Mouse (Mus musculus): ENCODE measurements around the gene Rab11fip4.
A peak's percentile ranks its signal among the peaks of the same experiment; 100 is the strongest.
"Not testable (repeated sequence)": the region's sequence is repeated elsewhere in the genome, so short reads cannot be mapped to it uniquely, and the experiment has no call there.

Gene Rab11fip4

DNA sequence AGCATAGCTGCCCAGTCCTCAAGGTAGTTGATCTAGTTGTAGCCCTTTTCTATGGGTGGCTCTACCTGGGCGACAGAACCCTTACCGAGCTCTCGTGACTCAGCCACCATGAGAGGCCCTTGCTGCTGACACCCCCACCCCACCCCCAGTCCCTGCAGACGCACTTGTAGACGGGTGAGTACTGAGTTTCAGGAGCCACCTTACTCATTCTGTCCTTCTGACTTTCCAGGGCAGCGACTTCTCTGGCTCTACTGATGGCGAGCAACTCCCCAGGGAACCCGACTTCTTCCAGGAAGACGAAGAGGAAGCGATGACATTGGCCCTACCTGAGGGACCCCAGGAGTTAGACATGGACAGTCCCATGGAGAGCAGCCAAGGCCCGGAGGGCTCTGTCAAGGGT is 89.5 kb downstream of the Rab11fip4 start:
- no peak for DNase-seq

DNA sequence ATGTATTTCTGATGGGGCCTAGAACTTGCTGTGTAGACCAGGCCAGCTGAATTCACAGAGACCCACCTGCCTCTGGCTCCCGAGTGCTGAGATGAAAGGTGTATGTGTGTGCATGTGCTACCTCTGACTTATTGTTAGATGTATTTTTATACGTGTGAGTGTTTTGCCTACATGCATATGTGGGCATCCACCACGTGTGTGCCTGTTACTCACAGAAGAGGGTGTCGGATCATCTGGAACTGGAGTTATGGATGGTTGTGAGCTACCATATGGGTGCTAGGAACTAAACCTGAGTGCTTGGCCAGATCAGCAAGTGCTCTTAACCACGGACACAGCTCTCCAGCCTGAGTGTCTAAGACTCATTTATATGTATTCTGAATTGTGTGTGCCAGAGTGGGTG is 90.2 kb downstream of the Rab11fip4 start:
- DNase-seq: no peak

DNA sequence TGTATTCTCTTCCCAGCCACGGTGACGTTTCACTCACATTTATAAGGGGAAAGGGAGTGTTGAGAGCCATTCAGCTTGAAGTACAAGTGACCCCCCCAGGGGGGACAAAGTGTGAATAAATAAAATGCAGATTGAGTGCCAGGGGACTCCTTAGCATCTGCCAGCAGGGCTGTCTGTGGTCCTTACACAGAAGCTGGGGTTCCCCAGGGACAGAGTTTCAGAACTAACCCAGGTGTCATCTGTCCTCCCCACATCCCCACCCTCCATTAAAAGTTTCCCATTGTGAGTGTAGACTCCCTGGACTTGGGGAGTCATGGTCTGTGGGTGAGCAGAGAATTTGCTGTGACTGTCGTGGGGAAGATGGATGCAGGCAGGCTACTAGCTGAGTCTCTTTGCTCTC is 90.8 kb downstream of the Rab11fip4 start:
- DNase-seq: no peak

DNA sequence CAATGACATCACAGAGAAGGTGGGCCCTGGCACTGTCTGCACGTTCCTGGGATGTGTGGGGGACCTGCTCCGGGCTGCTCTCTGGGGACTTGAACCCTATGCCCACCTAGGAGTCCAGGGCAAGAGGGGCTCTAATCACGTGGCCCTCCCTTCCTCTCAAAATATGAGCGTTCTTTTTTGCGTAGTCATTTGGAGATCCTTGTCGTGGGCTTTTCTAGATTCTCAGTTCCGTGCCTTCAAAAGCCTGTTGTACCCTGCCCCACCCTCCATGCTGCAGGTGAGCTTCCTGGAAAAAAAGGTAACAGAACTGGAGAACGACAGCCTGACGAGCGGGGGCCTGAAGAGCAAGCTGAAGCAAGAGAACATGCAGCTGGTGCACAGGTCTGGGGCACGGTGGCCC is 94.1 kb downstream of the Rab11fip4 start:
- no peak for DNase-seq

DNA sequence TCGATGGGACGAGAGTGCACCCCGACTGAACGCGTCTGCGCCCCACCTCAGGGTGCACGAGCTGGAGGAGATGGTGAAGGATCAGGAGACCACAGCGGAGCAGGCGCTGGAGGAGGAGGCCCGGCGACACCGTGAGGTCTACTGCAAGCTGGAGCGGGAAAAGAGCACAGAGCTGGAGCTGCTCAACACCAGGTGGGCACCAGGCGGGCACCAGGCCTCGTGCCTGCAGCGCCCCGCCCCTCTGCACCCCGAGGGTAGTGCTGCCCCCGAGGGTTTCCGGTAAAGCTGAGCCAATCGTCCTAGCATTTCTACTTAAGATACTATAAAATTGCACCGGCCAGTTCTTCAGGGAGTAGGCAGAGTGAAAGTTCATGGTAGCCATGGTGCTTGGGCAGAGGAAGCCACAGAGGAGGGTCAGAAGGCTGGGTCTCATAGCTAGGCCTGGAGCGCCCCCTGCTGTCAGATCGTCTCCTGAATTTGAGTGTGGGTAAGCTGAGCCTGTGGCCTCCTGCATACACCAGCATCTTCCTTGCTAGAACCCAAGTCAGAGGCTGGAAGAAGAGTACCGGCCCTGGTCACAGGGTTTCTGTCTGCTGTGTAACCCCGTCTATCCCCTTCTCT is 95.6 kb downstream of the Rab11fip4 start:
- peak; percentile 94 for DNase-seq

DNA sequence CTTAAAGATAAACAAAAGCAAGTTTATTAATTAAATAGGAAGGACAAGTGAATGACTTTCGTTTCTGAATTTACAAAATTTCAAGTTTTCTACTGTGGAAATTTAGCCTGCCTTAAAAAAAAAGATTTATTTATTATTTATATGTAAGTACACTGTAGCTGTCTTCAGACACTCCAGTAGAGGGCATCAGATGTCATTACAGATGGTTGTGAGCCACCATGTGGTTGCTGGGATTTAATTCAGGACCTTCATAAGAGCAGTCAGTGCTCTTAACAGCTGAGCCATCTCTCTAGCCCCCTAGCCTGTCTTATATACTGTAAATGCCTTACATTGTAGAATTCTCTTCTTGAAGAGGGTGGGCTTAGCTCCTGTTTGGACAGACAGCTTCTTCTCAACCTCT is 98.9 kb downstream of the Rab11fip4 start:
- DNase-seq: no peak

DNA sequence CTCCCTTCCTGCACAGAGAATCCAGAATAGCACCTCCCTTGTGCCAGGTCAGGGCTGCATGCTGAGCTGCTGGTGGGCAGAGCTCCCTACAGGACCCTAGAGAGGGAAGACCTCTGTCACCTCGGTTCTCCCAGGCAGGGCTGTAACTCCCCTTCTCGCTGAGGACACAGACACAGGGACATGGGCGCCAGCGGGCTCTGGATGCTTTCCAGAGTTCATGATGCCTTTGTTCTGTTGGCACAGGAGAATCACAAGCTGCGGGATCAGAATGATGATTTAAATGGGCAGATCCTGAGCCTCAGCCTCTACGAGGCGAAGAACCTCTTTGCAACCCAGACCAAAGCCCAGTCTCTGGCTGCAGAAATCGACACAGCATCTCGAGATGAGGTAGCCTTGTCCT is 100.5 kb downstream of the Rab11fip4 start:
- DNase-seq: no peak

DNA sequence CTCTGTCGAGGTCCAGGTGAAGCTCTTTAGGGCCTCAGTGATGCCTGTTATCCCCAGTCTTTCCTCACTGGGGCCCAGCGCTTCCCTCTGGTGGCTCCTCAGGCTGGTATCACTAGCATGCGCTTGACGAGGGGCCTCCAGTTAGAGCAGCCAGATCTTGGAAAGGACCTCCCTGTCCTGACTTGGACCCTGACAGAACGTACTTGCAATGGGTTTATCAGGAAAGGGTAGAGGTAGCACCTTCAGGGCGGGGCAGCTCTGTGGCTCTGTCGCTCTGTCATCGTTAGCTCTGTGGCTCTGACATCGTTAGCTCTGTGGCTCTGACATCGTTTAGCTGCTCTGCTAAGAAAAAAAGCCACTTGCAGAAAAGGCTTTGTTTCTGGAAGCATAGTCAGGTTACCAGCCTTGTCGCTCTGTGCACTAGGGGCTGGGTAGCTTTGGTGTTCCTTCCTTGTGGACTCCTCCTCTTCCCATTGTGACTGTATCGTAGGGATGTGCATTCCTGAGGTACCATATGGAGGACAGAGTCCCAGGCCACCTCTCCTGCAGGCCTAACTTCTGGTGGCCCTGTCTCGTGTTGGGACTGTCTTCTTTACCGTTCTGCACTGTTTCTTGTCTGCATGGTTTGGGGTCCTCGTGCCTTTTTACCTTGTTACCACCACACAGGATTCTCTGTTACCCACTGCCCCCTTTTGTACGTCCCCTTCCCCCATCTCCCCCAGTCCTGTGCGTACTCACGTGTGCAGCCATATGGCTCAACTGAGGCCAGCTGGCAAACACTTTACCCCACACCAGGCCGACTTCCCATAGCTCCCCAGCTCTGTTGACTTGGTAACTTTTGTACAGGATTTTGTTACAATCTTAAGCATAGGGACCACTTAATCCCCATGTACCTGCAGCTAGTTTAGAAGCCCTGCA is 105.6 kb downstream of the Rab11fip4 start:
- no peak for DNase-seq

DNA sequence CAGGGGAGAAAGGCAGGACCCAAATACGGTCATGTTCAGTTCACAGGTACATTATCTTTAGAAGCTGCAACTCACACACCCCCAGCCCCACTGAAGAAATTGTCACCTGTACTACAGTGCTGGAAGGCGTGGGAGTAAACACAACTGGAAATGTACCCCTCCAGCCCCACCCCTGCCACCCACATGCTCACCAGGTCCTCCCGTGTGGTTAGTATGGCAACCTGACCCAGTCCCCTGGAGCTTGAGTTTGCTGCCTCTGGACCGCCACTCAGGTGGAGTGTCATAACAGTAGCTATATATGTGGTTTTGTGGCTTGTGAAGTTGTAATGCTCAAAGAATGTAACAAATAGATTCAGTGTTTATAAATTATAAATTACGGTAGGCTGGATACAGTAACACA is 107.1 kb downstream of the Rab11fip4 start:
- DNase-seq: no peak

DNA sequence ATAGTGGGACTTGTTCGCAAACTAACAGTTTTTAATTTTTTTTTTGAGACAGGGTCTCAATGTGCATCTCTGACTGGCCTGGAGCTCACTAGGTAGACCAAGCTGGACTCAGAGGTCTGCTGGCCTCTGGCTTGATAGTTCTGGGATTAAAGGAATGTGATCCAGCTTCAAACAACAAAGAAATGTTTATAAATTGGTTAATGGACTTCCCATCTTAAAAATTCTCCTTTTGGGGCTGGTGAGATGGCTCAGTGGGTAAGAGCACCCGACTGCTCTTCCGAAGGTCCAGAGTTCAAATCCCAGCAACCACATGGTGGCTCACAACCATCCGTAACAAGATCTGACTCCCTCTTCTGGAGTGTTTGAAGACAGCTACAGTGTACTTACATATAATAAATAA is 107.5 kb downstream of the Rab11fip4 start:
- not testable (repeated sequence) for DNase-seq

DNA sequence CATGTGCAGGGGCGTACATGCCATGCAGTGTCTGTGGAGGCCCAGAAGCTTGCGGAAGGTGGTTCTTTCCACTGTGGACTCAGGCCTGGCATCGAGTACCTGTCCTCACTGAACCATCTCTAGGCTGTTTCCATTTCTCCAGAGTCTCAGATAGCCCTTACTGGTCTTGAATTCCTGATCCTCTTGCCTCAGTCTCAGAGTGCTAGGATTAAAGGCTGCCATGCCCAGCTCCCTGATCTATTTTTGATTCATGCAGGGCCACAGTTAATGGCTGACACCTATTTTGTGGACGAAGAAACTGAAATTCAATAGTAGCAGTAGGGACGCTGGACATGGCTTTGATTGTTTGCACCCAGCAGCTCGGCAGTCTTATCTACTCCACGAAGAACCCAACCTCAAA is 110.5 kb downstream of the Rab11fip4 start:
- no peak for DNase-seq

DNA sequence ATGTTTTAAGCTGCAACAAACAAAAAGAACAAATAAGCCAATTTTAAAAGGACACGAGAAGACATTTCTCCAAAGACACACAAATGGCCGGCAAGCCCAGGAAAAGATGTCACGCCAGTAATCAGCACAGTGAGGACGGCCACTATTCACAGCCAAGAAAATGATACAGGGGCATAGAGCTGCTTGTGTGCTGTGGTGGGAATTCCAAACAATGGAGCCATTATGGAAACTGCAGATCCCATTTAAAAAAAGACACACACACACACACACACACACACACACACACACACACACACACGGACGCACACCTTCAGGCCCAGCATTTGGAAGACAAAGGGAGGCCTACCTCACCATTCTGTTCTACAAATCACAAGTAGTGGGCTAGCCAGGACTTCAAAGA is 111.1 kb downstream of the Rab11fip4 start:
- DNase-seq: no peak

DNA sequence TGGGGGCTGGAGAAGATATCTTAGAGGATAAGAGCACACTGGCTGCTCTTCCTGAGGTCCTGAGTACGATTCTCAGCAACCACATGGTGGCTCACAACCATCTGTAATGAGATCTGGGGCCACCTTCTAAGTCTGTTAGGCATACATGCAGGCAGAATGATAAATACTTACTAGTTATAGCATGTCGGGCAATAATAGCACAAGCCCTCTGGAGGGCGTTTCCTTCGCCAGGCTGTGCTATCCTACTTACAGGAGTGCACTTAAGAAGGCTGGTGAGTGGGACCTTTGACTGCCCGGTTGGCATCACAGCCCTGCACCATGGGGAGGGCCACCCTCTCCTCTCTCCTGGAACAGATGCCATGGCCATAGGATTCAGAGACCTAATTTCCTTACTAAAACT is 112.4 kb downstream of the Rab11fip4 start:
- DNase-seq: no peak

DNA sequence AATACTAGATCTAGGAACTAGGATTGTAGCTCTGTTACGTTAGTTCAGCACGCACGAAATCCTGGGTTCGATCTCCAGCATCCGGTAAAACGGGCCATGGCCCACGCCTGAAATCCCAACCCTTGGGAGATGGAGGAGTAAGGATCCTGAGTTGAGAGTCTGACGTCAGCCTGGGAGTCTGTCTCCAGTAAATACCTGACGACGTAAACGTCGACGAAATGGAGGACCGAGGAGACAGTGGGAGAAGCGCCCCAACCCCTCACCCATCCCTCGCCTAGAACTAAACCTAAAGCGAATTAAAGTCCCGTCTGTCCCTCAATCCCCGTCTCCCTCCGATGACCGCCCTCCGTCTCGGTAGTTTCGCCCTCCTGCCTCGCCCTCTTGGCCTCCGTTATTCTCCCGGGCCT is 112.9 kb downstream of the Rab11fip4 start:
- no peak for DNase-seq

DNA sequence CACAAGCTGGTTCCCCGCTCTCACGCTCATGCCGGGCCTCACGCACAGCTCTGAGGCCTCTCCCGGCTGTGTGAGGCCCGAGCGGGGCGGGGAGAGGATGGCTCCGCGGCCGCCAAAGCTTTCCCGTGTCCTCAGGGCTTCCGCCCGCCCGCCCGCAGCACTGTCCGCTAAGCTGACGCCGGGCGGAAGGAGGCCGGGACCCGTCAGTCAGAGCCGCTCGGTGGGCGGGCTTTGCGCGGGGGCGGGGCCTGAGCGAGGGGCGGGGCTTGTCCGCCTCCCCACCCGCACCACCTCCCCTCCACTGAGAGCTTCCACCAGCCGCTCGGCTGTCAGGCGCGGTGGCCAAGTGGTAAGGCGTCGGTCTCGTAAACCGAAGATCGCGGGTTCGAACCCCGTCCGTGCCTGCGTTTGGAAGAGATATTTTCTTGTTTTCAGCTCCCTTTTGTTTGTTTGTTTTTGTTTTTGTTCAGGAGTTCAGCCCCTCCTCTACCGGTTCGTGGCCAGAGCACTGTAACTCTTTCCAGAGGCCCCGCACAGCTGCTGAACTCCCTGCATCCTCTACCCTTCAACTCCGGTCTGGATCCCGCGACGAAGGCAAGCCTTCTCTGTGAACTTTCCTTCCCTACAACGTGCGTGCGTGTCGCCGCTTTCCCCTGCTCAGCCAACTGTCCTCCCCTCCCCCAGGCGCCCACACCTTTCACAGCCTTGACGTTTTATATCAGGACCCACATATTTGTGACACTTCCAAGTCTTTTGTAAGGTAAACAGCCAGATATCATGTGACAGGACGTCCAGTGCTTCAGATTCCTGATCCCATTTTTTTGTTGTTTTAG is 113.5 kb downstream of the Rab11fip4 start:
- DNase-seq: peak; percentile 100

DNA sequence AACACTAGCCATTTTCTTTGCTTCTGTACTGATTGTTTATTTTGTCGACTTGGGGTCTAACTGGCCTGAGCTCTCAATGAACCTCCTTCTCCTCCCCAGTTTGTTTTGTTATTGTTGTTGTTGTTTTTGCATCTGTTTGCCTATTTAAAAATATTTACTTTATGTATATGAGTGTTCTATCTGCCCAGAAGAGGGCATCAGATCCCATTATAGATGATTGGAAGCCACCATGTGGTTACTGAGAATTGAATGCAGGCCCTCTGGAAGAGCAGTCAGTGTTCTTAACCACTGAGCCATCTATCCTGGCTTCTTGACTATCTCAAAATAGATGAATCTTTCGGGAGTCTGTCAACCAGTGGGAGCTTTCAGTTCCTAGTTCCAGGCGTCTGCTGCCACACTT is 116.1 kb downstream of the Rab11fip4 start:
- DNase-seq: no peak

DNA sequence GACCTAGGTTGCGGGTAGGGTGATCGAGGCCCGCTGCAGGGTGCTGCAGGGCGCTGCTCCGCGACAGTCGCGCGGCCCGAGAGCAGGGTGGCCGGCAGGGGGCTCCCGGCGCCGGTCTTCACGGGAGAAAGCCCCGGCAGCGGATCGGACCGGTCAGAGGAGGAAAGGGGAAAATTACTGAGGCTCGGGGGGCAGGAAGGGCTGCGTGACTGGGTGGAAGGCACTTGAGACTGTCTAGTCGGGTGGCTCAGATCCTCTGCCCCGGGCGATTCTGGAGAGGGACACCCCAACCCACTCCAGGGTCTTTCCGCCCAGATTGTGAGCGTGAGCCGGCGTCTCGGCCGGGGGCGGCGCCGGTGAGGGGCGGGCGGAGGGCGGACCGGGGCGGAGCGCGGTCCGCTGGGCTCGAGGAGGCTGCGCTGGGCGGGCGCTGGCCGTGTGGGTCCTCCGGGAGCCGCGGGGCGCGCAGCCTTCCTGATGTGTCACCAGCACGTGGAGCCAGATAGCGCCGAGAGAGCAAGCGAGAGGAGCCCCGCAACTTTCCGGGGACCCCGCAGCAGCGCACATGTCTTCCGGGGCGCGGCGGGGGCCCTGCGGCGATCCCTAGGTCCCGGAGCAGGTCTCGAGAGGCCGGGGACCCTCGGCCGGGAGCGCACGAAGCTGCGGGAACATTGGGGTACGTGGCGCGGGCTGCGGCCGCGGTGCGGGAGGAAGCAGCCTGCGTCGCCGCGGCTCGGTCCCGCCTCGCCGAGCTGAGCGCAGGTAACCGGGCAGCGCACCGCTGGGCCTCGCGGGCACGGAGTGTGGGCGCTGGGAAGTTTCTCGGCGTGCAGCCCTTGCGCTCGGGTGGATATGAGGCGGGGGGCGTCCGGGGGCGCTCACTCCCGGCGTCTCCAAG is 120.1 kb downstream of the Rab11fip4 start:
- peak; percentile 83 for DNase-seq

DNA sequence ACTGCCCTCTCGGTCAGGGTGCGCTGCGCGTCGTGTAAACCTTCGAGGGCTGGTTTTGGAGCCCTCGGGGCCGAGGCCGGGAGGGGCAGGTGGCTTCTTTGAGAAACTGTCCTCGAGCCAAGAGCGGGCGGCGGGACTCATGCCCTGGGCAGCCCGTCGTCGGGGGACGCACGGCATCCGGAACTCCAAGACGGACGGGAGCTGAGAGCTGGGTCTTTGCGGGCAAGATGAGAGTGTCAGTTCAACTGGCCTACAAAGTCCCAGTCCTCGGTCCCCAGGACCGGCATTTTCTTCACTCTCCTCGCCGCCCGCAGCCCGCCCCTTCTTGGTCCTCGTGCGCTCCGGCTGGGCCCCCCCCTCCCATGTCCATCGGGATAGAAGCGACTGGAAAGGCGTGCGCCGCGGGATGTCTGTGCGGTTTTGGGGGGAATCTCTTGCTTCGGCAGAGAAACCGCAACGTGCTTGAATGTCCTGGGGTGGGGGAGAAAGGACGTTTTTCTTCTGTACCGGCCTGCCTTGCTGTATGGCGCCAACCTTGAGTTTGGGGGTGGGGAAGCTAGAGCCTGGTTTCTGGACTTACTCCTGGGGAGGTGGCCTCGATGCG is 120.9 kb downstream of the Rab11fip4 start:
- no peak for DNase-seq

DNA sequence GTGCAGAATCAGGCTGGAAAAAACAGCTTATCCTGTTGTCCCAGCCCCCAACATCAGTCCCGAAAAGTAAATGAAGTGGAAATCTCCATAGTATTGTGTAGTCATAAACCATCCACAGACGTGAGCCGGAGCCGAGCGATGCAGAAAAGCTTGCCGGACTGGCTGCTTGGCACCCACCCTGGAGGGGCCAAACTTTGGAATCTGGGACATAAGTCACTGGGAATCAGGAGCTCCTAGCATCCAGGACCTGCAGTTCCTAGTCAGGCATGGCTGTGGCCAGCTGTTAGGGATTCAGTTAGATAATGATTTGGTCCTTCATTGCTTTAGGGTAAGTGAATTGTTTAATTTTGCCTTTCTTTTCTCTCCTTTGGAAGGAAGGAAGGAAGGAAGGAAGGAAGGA is 122.2 kb downstream of the Rab11fip4 start:
- no peak for DNase-seq

DNA sequence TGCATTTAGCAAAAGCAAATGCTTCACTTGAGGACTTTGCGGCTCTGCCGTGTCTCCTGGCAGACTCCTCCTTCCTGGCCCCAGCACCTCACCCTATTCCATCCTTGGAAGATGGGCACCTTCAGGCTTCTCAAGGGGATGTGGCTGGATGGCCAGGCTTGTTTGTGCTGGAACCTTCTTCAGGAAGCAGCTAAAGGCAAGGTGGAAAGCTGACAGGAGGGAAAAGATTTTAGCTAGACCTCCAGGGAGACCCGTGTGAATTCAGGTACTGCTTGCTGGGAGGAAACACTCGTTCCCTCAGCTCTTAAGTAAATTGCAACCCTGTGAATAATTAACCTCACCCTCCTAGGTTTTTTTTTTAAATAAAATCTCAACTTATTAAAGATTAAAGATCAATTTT is 122.7 kb downstream of the Rab11fip4 start:
- no peak for DNase-seq

DNA sequence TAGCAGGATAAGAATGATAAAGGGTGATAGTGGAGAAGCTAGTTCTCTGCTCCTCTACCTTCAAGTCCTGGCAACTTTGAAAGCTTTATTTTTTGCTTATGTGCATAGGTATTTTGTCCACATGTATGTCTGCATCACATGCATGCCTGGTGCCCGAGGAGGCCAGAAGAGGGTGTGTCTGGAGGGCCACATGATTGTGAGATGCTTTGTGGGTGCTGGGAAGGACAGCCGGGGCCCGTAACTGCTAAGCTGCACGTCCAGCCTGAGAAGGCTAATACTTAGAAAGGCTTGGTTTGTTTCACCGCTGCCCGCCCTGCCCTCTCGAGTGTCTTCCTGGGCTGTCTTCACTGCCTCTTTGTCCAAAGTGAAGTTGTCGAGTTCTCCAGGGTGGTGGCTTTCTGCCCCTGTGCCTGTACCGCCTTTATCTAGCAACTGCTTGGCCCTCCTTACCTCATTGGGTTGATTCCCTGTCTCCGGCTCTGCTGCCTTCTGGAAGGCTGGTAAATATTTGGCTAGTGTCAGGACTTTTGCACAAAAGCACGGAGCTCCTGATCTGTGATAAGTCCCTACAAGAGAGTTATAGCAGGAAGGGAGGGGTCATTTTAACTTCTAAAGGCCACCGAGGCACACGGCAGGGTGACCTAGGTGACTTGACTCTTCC is 123.2 kb downstream of the Rab11fip4 start:
- DNase-seq: no peak

DNA sequence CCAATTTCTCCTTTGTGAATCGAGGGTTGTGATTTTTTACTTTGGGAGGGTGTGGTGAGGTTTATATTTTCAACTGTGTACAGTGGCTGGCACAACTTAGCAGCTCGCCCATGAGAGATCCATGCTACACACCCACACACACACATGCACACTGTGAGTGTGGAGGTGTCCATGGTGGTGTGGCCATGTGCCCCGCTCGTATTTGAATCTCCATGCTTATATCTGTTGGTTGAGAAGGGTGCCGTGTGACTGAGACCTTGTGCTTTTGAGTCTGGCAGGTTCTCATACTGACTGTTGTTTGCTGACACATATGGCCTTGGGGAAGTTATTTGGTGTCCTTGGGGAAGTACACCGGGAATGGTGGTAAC is 123.7 kb downstream of the Rab11fip4 start:
- DNase-seq: no peak
